Mouse (Mus musculus): ENCODE measurements around the gene Pgap3. TPM values are rescaled to one million over a fixed set of nuclear protein-coding genes. Genes with fewer than 3 reads are reported as not detected.

Gene Pgap3
- polyA plus RNA-seq, 1 experiment, result 17.7 TPM

GRCm38 (mm10) chr11:98346168-98346567 is 54.1 kb downstream of the Pgap3 start:
- Histone ChIP-seq H3K27me3 (ENCODE audit: control insufficient read depth, insufficient read depth, low read length) (peaks cover 19% of the 10 kb centered on the region), H3K4me3 (ENCODE audit: extremely low read depth, insufficient read depth, insufficient read length) (no peak overlapping the region), H3K36me3 (ENCODE audit: control insufficient read depth, insufficient read depth, low read length) (no peaks in the 10 kb centered on the region), H3K27ac (ENCODE audit: insufficient read depth, low read length) (no peak overlapping the region), H3K4me1 (ENCODE audit: control insufficient read depth, insufficient read depth, insufficient read length) (peaks cover 5% of the 10 kb centered on the region; the same call in 1 of the 2 replicates)
- TF ChIP-seq CTCF (IDR thresholded peaks at IDR 0.05; ENCODE audit: extremely low read depth, insufficient read depth, insufficient read length, insufficient replicate concordance) (no peak), POLR2A (IDR thresholded peaks at IDR 0.05; ENCODE audit: low read depth, low read length) (no peak)
- no peak for DNase-seq (ENCODE audit: low read depth in 1 of 2, low spot score in 2 of 2)
- WGBS, result 19% methylated on average over 9 of the region's 9 CpGs

- no peak overlapping the region for H3K4me3 ChIP-seq (ENCODE audit: extremely low read depth, insufficient read depth, insufficient read length)
- DNase-seq (ENCODE audit: low read depth in 1 of 2, low spot score in 2 of 2), result peak in 1 of 2 experiments; percentile 75
- no peaks in the 10 kb centered on the region for H3K36me3 ChIP-seq (ENCODE audit: control insufficient read depth, insufficient read depth, low read length)
- H3K4me1 ChIP-seq (ENCODE audit: control insufficient read depth, insufficient read depth, insufficient read length), result peaks cover 6% of the 10 kb centered on the region
- 2% methylated on average over 14 of the region's 14 CpGs for WGBS
- peak; percentile 67 for TF ChIP-seq CTCF (IDR thresholded peaks at IDR 0.05; ENCODE audit: extremely low read depth, insufficient read depth, insufficient read length, insufficient replicate concordance)
- no peak for TF ChIP-seq POLR2A (IDR thresholded peaks at IDR 0.05; ENCODE audit: low read depth, low read length)
- peaks cover 19% of the 10 kb centered on the region for H3K27me3 ChIP-seq (ENCODE audit: control insufficient read depth, insufficient read depth, low read length)
- no peak overlapping the region for H3K27ac ChIP-seq (ENCODE audit: insufficient read depth, low read length)
These were observed 55.0 kb downstream of the Pgap3 start for GRCm38 (mm10) chr11:98345253-98345652.

GRCm38 (mm10) chr11:98342000-98342945 is 58.0 kb downstream of the Pgap3 start:
- H3K4me1 ChIP-seq (ENCODE audit: control insufficient read depth, insufficient read depth, insufficient read length), result peaks cover 8% of the 10 kb centered on the region
- peak; percentile 70 to 79 for DNase-seq (ENCODE audit: low read depth in 1 of 2, low spot score in 2 of 2)
- 7% methylated on average over 29 of the region's 29 CpGs for WGBS
- no peak overlapping the region for H3K27ac ChIP-seq (ENCODE audit: insufficient read depth, low read length)
- no peak overlapping the region for H3K4me3 ChIP-seq (ENCODE audit: extremely low read depth, insufficient read depth, insufficient read length)
- TF ChIP-seq POLR2A (IDR thresholded peaks at IDR 0.05; ENCODE audit: low read depth, low read length) (no peak), CTCF (IDR thresholded peaks at IDR 0.05; ENCODE audit: extremely low read depth, insufficient read depth, insufficient read length, insufficient replicate concordance) (peak; percentile 99)
- no peaks in the 10 kb centered on the region for H3K36me3 ChIP-seq (ENCODE audit: control insufficient read depth, insufficient read depth, low read length)
- H3K27me3 ChIP-seq (ENCODE audit: control insufficient read depth, insufficient read depth, low read length), result peaks cover 17% of the 10 kb centered on the region

GRCm38 (mm10) chr11:98341174-98341573 is 59.1 kb downstream of the Pgap3 start:
- Histone ChIP-seq H3K4me1 (ENCODE audit: control insufficient read depth, insufficient read depth, insufficient read length) (peaks cover 8% of the 10 kb centered on the region), H3K4me3 (ENCODE audit: extremely low read depth, insufficient read depth, insufficient read length) (no peak overlapping the region), H3K27me3 (ENCODE audit: control insufficient read depth, insufficient read depth, low read length) (peaks cover 16% of the 10 kb centered on the region), H3K36me3 (ENCODE audit: control insufficient read depth, insufficient read depth, low read length) (no peaks in the 10 kb centered on the region), H3K27ac (ENCODE audit: insufficient read depth, low read length) (no peak overlapping the region)
- WGBS, result 68% methylated on average over 4 of the region's 4 CpGs
- DNase-seq (ENCODE audit: low read depth in 1 of 2, low spot score in 2 of 2), result no peak
- TF ChIP-seq CTCF (IDR thresholded peaks at IDR 0.05; ENCODE audit: extremely low read depth, insufficient read depth, insufficient read length, insufficient replicate concordance) (no peak), POLR2A (IDR thresholded peaks at IDR 0.05; ENCODE audit: low read depth, low read length) (no peak)

DNA sequence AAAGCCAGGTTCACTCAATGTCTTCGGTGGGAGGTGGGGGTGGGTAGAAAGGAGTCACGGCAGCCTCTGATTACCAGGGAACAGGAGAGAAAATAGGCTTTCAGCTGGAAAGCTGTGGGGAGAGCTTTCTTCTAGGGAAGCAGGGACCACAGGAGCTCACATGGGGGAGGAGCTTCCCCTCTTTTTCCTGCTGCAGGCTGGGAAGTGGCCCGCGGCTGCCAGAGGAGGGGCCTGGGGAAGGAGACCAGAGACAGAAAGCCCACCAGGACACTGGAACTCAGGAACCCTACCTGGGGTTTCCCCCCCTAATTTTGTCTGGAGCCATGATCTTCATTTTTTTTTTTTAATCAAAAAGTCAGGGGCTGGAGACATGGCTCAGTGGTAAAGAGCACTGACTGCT is 59.7 kb downstream of the Pgap3 start:
- WGBS, result 21% methylated on average over 4 of the region's 4 CpGs

GRCm38 (mm10) chr11:98339679-98340287 is 60.5 kb downstream of the Pgap3 start:
- H3K4me1 ChIP-seq (ENCODE audit: control insufficient read depth, insufficient read depth, insufficient read length), result peaks cover 8% of the 10 kb centered on the region
- DNase-seq (ENCODE audit: low read depth in 1 of 2, low spot score in 2 of 2), result peak; percentile 29 to 43
- H3K27me3 ChIP-seq (ENCODE audit: control insufficient read depth, insufficient read depth, low read length), result peaks cover 19% of the 10 kb centered on the region
- no peak overlapping the region for H3K4me3 ChIP-seq (ENCODE audit: extremely low read depth, insufficient read depth, insufficient read length)
- H3K27ac ChIP-seq (ENCODE audit: insufficient read depth, low read length), result no peak overlapping the region
- TF ChIP-seq CTCF (IDR thresholded peaks at IDR 0.05; ENCODE audit: extremely low read depth, insufficient read depth, insufficient read length, insufficient replicate concordance), result no peak
- H3K36me3 ChIP-seq (ENCODE audit: control insufficient read depth, insufficient read depth, low read length), result no peaks in the 10 kb centered on the region
- 8% methylated on average over 11 of the region's 11 CpGs for WGBS

More for the DNA sequence above, 59.7 kb downstream of the Pgap3 start:
- Histone ChIP-seq H3K4me1 (ENCODE audit: control insufficient read depth, insufficient read depth, insufficient read length) (peaks cover 8% of the 10 kb centered on the region), H3K36me3 (ENCODE audit: control insufficient read depth, insufficient read depth, low read length) (no peaks in the 10 kb centered on the region), H3K27ac (ENCODE audit: insufficient read depth, low read length) (no peak overlapping the region), H3K27me3 (ENCODE audit: control insufficient read depth, insufficient read depth, low read length) (peaks cover 14% of the 10 kb centered on the region), H3K4me3 (ENCODE audit: extremely low read depth, insufficient read depth, insufficient read length) (no peak overlapping the region)
- DNase-seq (ENCODE audit: low read depth in 1 of 2, low spot score in 2 of 2), result no peak
- TF ChIP-seq POLR2A (IDR thresholded peaks at IDR 0.05; ENCODE audit: low read depth, low read length) (no peak), CTCF (IDR thresholded peaks at IDR 0.05; ENCODE audit: extremely low read depth, insufficient read depth, insufficient read length, insufficient replicate concordance) (no peak)
